Mouse (Mus musculus): ENCODE data around the gene Fcnb.

GRCm38 (mm10) chr2:28046311-28046710 lies 38.4 kb downstream of the Fcnb start:
- no peak for TF ChIP-seq CTCF (IDR thresholded peaks at IDR 0.05; ENCODE audit: control insufficient read depth, insufficient read depth, low read length)
- no peak for TF ChIP-seq POLR2A (IDR thresholded peaks at IDR 0.05; ENCODE audit: borderline replicate concordance, control insufficient read depth, low read depth, low read length)

All from bone marrow, adult 2 months (tissue).